Mouse (Mus musculus): ENCODE data around the gene Hoxb9.
A peak's percentile ranks its signal among the peaks of the same experiment; 100 is the strongest.

The Hoxb9 gene

DNA sequence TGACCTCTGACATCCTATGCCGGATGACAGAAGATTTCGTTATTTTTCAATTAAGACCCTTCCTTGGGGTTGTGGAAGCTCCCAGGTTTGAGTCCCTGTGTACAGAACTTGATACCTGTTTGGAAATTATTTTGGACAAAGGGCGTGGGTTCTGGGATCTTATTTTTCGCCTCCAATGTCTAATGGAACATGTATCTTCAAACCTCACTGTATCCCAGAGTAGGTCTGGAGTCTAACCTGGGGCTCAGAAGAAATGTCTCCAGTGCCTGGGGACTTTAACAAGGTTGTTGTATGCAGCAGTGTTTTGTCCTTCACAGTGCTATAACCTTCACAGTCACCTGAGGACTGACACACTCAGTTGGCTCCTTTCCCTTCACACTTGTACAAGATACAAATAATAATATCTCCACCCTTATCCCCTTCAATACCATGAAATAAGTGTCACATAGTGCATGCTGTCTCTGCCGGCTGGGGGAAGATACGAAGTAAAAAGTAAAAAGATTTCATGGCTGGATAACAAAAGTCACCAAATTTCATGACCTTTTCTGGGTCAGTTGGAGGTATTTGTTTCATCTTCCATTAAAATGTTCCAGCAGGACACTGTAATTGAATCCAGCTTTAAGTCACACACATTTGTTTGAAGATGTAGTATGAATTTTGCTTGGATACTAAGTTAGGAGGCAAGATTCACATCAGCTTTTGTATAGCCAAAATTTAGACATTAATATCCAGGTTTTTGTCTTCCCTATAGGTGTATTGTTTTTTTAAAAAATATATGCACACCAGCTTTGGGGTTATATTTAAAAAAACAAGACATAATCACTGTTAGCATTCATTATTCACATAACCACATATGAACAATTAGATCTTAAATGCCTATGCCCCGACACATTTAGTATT lies 4.0 kb upstream of the Hoxb9 start:
- DNase-seq (ENCODE audit: low read depth in 2 of 2, low spot score in 2 of 2), result no peak

DNA sequence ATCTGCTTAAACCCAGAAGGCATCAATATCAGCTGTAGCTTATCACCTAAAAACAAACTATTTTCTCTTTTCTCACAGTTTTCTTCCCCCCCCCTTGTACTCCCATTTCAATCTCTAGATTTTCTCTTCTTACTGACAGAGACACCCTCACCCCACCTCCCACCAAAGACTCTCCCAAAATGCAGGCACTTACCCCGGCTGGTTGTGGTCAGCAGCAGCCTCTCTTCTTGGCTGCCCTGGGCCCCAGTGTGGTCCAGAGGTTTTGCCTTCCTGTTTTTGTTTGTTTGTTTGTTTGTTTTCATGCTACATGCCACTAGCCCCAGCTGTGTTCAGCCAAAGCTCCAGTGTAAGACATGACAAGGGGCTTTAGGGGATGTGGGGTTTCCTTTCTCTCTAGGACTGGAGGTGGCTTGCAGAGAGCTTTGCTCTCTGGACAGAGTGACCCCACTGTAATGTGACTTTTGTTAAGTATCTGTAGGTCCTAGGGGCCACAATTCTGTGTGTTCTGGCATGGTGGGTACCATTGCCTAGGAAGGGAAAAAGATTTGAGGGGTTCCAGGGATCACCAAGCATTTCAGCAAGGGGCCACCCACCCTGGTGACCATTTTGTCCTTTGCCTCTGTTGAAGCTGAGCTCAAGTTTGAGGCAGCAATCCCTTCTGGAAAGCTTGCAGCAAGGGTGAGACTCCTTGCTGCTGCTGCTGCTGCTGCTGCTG lies 3.1 kb upstream of the Hoxb9 start:
- DNase-seq (ENCODE audit: low read depth in 2 of 2, low spot score in 2 of 2), result no peak

DNA sequence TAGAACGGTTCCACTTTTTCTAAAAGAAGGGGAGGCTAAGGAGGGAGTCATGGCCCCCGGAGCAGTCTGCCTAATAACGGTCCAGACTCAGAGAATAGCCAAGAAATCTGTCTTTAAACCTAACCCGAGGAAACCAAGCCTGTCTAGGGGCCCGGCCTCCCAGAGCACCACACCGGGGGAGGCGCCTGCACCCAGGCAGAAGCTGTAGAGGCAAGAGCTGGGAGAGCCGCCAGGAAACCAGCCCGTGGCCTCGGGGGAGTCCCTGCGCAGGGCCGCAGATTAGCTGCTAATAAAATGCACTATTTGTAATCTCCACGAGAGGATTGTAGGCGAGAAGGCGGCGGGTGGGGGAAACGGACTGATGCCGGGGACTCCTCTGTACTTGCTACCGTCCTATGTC lies 1.4 kb upstream of the Hoxb9 start:
- DNase-seq (ENCODE audit: low read depth in 2 of 2, low spot score in 2 of 2), result no peak

GRCm38 (mm10) chr11:96271541-96272011 lies 319 bp downstream of the Hoxb9 start:
- DNase-seq (ENCODE audit: low read depth in 2 of 2, low spot score in 2 of 2), result no peak

DNA sequence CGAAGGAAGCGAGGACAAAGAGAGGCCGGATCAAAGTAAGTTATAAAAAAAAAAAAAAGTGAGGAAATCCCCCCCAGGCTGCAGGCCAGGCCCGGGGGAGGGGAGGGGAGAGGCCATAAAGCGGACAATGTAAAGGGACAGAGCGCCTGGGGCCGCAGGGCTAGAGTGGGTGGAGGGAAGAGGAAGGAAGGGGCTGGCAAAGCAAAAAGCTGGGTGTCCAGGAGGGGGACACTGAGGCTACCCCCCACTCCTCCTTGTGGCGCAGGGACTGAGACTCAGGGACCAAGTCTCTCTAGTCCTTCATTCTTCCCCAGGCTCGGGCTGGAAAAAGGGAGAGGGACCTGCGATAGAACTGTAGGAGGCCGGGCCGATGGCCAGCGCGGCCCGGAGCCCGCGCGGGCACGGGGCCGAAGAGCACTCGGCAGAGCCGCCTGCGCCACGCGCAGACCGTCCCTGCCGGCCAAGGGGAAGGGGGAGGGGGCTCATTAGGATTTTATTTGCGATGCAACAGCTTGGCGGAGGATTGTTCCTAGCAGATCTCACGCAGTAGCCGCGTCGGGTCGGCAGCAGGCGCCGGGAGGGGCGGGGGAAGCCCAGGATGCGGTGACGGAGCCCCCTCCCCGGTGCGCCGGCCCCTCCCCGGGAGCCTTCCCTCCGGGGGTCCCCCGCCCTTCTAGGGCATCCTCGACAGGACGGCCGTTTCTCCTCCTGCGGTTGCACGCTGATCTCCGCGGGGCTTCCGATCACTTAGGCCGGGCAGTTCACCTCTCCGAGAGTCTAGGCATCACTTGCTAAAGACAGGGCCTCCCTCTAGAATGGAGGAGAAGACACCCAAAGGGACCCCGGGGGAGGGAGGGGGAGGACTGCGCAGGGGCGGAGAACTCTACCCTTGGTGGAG lies 1.0 kb downstream of the Hoxb9 start:
- DNase-seq (ENCODE audit: low read depth in 2 of 2, low spot score in 2 of 2), result no peak

DNA sequence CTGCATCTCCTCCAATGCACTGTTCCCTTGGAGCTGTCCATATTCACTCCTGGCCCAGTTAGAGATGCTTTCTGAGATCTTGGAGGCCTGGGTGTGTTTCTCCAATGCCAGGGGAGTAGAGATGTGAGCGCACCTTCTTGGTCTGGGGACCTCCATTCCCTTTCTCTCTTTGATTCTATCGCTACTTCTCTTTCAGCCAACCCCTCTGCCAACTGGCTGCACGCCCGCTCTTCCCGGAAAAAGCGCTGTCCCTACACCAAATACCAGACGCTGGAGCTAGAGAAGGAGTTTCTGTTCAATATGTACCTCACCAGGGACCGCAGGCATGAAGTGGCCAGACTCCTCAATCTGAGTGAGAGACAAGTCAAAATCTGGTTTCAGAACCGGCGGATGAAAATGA lies 3.2 kb downstream of the Hoxb9 start:
- DNase-seq (ENCODE audit: low read depth in 2 of 2, low spot score in 2 of 2), result no peak

DNA sequence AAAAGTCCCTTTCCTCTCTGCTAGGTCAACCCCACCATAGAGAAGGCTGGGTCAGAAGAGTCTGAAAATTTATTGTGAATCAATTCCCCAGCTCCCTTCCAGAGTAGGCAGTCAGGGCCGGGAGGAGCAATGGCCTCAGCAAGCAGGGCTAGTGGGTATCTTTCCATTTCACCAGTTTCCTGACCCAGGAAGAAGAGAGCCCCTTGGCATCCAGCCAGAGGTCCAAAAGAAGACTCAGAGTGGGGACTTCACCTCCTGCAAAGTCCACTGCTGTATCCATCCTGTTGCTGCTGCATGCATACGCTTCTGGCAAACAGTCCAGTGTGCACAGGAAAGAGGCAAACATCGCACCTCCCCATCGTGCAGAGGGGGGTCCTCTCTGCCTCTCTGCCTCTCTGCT lies 4.6 kb downstream of the Hoxb9 start:
- DNase-seq (ENCODE audit: low read depth in 2 of 2, low spot score in 2 of 2), result no peak

DNA sequence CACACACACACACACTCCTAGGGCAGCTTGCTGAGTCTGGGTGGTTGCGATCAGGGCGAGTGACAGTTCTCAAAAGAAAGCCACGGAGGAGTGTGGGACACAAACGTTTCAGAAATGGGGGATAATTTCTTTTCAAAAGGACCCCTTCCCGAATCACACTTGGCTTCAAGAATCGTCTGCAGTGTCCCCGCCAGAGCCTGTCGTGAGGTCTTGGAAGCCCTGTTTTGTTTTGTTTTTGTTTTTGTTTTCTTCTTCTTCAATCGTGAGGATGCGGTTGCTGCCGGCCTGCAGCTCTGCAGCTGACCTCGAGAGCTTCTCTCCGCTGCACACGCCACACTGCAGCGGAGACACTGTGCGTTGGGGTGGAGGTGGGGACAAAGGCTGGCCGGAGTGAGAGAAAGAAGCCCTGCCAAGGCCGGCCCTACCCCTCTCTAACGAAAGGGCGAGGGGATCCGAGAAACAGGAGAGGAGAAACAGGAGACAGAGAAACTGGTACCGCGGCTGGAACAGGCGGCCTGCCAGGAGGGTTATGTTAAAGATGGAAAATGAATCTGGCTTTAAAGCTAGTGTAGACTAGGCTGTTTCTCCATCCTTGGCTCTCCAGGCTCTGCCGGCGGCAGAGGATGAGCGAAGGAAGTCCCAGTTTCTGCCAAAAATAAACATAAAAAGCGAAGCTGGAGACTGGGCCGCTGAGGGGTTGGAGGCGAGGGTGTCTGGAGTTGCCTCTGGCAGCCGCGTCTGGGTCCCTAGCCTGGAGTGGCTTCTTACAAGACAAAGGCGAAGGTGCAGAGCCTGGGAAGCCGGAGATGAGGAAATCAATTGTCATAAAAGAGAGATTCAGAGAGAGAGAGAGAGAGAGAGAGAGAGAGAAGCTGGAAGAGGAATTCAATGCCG lies 6.1 kb downstream of the Hoxb9 start:
- DNase-seq (ENCODE audit: low read depth in 2 of 2, low spot score in 2 of 2), result no peak

GRCm38 (mm10) chr11:96278324-96278723 lies 7.1 kb downstream of the Hoxb9 start:
- no peak for DNase-seq (ENCODE audit: low read depth in 2 of 2, low spot score in 2 of 2)

DNA sequence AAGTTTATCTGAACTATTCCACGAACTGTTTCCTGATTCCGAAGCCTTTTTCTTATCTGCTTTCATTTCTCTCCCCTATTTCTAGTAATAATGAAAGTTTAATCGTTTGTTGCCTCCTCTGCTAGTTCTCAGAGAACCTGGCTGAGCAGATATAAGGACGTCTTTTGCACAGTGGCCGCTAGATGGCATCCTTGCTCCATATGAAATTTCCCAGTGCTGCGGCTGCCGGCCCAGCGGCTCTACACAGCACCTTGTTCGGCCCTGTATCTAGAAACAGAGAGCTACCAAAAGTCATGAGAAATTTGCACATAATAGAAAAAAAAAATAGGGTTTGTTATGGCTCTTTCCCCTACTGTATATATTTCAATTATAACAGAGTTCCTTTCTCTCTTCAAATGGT lies 7.5 kb downstream of the Hoxb9 start:
- peak; percentile 80 to 85 for DNase-seq (ENCODE audit: low read depth in 2 of 2, low spot score in 2 of 2)

DNA sequence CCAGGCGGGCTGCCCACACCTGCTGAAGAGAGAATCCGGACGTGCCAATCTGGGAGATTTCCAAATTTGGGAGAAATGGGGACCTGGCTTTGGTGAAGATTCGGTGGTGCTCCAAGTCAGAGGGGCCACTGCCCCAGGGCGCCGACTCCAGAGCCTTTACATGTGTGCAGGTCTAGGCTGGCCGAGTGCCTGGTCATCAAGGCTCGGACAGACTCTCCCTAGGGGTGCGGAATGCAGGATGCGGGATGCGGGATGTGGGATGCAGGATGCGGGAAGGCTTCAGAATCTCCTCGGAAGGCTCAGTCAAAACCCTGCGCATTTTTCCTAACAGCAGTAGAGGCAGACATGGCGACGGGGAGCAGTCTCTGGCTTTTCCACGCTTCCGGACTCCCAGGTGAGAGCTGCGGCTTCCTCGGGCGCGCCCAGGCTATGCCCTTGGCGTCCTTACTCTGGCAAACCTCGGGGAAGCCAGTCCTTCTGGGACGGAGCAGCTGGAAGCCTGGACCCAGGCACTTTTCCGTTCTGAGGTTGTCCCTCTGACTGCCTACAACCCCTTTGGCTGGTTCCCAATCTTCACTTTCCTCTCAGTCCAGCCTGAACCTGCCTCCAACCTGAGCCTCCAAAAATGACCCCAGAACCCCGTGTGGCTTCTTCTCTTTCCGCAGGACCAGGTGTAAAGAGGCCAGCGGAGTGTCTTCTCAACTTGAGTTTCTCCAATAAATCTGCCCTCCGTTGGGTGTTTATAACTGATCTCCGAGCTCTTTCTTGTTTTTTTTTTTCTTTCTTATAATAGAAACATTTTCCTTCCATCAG lies 8.4 kb downstream of the Hoxb9 start:
- no peak for DNase-seq (ENCODE audit: low read depth in 2 of 2, low spot score in 2 of 2)

DNA sequence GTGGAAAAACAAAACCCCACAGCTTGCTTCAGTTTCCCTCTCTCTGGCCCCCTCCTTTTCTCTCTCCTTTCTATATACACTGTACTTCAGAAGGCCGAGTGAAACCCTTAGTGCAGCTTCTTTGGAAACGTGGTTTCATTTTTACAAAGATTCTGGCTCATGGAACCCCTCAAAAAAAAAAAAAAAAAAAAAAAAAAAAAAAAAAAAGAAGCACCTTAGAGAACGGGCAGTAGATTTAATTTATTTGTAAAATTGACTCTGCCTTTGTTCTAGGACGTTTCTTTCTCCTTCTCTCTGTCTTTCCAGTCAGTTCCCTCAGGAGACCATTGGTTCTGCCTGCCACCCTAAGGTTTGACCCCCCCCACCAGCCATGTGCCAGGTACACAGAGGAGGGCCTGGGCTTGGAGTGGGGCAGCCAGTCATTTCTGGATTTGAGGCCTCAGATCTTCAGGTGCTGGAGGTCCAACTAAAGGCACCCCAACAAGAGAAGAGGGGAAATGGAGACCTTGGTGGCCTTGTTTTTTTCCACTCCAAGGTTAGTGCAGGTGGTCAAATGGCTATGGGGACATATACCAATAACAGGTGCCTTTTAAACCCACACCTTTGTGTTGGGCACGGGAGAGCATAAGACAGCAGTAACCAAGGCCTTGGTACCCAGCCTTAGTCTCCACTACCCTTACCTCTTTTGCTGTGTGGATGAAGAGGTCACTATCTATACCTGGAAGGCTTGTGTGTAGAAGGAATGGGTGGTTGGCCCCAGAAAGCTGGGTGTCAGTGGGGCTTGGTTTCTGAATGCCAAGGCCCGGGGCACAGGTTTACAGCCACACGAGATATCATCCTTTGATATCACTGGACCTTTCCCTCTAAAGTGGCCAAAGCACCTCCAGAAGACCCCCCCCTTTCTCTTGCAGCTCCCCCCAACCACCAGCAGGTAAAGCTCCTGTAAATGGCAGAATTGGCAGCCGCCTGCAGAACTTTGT lies 9.4 kb downstream of the Hoxb9 start:
- DNase-seq (ENCODE audit: low read depth in 2 of 2, low spot score in 2 of 2), result no peak

- no peak for DNase-seq (ENCODE audit: low read depth in 2 of 2, low spot score in 2 of 2)
These were observed 10.1 kb downstream of the Hoxb9 start for GRCm38 (mm10) chr11:96281396-96281795.

DNA sequence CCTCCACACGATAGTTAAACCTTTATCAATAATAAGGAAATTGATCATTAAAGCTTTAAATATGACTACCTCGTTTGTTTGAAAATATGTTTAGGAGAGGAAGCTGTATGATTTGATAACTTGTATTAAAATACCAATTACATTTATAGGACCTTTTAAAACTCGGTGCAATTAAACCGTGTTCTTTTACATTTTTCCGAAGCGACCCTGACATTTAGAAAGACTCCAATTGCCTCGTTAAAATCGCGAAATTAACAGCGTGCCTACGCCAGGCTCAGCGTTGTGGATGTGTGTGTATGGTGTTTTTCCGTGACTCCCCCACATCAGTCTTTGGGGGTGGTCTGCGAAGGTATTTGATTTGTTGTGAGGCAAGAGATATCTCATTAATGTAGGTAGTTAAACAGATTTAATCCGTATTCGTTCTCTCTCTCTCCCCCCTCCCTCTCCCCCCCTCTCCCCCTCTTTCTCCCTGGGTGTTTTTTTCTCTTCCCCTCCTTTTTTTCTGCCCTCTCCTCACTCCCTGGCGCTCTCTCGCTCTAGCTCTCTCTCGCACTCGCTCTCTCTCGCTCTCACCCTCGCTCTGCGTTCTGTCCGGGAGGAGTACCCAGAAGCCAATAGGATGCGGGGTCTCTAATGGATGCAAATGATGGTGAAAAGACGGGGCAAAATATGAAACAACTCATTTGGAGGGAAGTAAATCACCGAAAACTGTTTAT lies 10.8 kb downstream of the Hoxb9 start, which contains the start of gene Hoxb8:
Gene Hoxb8, plus strand, starts transcription at position 51 of the 716 bp plus-strand sequence.
- DNase-seq (ENCODE audit: low read depth in 2 of 2, low spot score in 2 of 2), result no peak

DNA sequence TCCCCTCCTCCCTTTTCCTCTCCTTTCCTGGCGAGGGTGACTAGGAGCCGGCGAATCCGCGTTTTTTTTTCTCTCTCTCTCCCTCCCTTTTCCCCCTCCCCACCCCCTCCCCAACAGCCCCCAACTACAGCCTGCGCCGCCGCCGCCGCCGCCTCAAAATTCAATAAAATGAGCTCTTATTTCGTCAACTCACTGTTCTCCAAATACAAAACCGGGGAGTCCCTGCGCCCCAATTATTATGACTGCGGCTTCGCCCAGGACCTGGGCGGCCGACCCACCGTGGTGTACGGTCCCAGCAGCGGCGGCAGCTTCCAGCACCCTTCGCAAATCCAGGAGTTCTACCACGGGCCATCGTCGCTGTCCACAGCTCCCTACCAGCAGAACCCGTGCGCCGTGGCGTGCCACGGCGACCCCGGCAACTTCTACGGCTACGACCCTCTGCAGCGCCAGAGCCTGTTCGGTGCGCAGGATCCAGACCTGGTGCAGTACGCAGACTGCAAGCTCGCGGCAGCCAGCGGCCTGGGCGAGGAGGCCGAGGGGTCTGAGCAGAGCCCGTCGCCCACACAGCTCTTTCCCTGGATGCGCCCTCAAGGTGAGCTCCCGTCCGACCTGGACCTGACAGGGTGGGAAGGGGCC lies 11.7 kb downstream of the Hoxb9 start:
- DNase-seq (ENCODE audit: low read depth in 2 of 2, low spot score in 2 of 2), result no peak

DNA sequence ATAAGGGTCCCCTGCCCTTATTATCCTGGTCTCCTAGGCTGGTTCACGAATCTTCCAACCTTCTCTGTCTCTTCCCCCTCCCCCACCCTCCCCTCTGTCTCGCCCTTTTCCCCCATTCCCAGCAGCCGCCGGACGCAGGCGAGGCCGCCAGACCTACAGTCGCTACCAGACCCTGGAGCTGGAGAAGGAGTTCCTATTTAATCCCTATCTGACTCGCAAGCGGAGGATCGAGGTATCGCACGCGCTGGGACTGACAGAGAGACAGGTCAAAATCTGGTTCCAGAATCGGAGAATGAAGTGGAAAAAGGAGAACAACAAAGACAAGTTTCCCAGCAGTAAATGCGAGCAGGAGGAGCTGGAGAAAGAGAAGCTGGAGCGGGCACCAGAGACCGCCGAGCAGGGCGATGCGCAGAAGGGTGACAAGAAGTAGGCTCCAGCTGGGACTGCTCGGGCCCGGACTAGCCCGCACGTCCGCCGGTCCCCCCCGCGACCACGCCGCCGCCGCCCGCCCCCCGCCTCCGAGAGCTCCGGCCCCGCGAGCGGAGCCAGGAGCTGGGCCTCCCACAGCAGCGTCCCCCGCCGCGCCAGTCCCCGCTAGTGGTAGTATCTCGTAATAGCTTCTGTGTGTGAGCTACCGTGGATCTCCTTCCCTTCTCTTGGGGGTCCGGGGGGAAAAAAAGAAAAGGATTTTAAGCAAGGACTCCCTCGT lies 12.9 kb downstream of the Hoxb9 start:
- peak in 1 of 2 experiments; percentile 44 for DNase-seq (ENCODE audit: low read depth in 2 of 2, low spot score in 2 of 2)
